Mouse (Mus musculus): ENCODE results near the gene Diras2.

Gene Diras2

GRCm38 (mm10) chr13:52457177-52457888, 73.7 kb downstream of the Diras2 start:
- no peak for DNase-seq

- DNase-seq = no peak
These were observed 75.8 kb downstream of the Diras2 start for GRCm38 (mm10) chr13:52455329-52455728.

GRCm38 (mm10) chr13:52454708-52455250, 76.3 kb downstream of the Diras2 start:
- DNase-seq = no peak

Measured in thymus, postnatal 25 days (tissue).